Mouse (Mus musculus): ENCODE results near the gene Slc25a30.
A peak's percentile ranks its signal among the peaks of the same experiment; 100 is the strongest.
"Not testable (repeated sequence)": the region's sequence is repeated elsewhere in the genome, so short reads cannot be mapped to it uniquely, and the experiment has no call there.

The Slc25a30 gene

GRCm38 (mm10) chr14:75793110-75793509 lies 6.3 kb upstream of the Slc25a30 start:
- DNase-seq (ENCODE audit: low read depth, low spot score) = no peak

- DNase-seq (ENCODE audit: low read depth, low spot score) = no peak
Observed at GRCm38 (mm10) chr14:75791372-75791771, 4.5 kb upstream of the Slc25a30 start.

GRCm38 (mm10) chr14:75790411-75790996 lies 3.7 kb upstream of the Slc25a30 start:
- no peak for DNase-seq (ENCODE audit: low read depth, low spot score)

GRCm38 (mm10) chr14:75789291-75789690 lies 2.5 kb upstream of the Slc25a30 start:
- DNase-seq (ENCODE audit: low read depth, low spot score) = no peak

GRCm38 (mm10) chr14:75787794-75788175 lies 948 bp upstream of the Slc25a30 start:
- no peak for DNase-seq (ENCODE audit: low read depth, low spot score)

- peak; percentile 90 for DNase-seq (ENCODE audit: low read depth, low spot score)
Observed at GRCm38 (mm10) chr14:75786424-75786867, 391 bp downstream of the Slc25a30 start.

- no peak for DNase-seq (ENCODE audit: low read depth, low spot score)
Observed at GRCm38 (mm10) chr14:75779913-75780312, 6.9 kb downstream of the Slc25a30 start.

- no peak for DNase-seq (ENCODE audit: low read depth, low spot score)
Observed at GRCm38 (mm10) chr14:75776637-75777036, 10.2 kb downstream of the Slc25a30 start.

GRCm38 (mm10) chr14:75773431-75773830 lies 13.4 kb downstream of the Slc25a30 start:
- DNase-seq (ENCODE audit: low read depth, low spot score) = no peak

- not testable (repeated sequence) for DNase-seq (ENCODE audit: low read depth, low spot score)
Observed at GRCm38 (mm10) chr14:75772407-75772806, 14.4 kb downstream of the Slc25a30 start.

GRCm38 (mm10) chr14:75771101-75771501 lies 15.7 kb downstream of the Slc25a30 start:
- peak; percentile 50 for DNase-seq (ENCODE audit: low read depth, low spot score)

- DNase-seq (ENCODE audit: low read depth, low spot score) = no peak
Observed at GRCm38 (mm10) chr14:75769334-75769733, 17.5 kb downstream of the Slc25a30 start.

- DNase-seq (ENCODE audit: low read depth, low spot score) = no peak
Observed at GRCm38 (mm10) chr14:75768275-75768608, 18.6 kb downstream of the Slc25a30 start.

GRCm38 (mm10) chr14:75767492-75768274 lies 19.2 kb downstream of the Slc25a30 start:
- peak; percentile 91 for DNase-seq (ENCODE audit: low read depth, low spot score)

GRCm38 (mm10) chr14:75761028-75761805 lies 25.6 kb downstream of the Slc25a30 start:
- peak; percentile 59 for DNase-seq (ENCODE audit: low read depth, low spot score)

GRCm38 (mm10) chr14:75758401-75758800 lies 28.4 kb downstream of the Slc25a30 start:
- DNase-seq (ENCODE audit: low read depth, low spot score) = no peak

GRCm38 (mm10) chr14:75757821-75758220 lies 29.0 kb downstream of the Slc25a30 start:
- DNase-seq (ENCODE audit: low read depth, low spot score) = no peak

GRCm38 (mm10) chr14:75756971-75757370 lies 29.9 kb downstream of the Slc25a30 start:
- no peak for DNase-seq (ENCODE audit: low read depth, low spot score)

GRCm38 (mm10) chr14:75753991-75754817 lies 32.6 kb downstream of the Slc25a30 start, which contains the start of gene Cog3:
Gene Cog3 (minus strand): TSS chr14:75754517.
- DNase-seq (ENCODE audit: low read depth, low spot score) = peak; percentile 92

- no peak for DNase-seq (ENCODE audit: low read depth, low spot score)
Observed at GRCm38 (mm10) chr14:75753206-75753605, 33.6 kb downstream of the Slc25a30 start.

GRCm38 (mm10) chr14:75751040-75751439 lies 35.8 kb downstream of the Slc25a30 start:
- no peak for DNase-seq (ENCODE audit: low read depth, low spot score)

Measured in R1 (cell line).